ENCODE assay signal across 27 mouse cellular contexts in the genomic region with DNA sequence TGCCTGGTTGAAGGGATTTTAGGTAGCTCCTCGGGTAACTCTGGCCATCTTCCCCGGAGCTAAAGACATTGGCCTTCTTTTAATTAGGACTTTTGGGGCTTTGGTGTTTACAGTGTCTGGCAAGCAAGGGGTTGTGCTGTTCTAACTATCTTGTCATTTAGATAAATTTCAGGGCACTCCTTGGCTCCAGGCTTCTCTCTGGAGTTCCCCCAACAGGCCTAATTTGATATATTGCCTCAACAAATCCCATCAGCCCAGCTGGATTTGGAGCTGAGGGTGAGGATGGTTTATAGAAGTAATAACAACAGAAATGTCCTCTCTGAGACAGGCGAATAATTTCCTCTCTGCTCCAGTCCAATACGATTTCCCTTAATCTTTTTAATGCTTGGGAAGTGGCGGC.
A peak's percentile ranks its signal among the peaks of the same experiment; 100 is the strongest.
DNase-seq lines count a peak whose midpoint lies in the region; ATAC-seq and TF ChIP-seq lines count a peak whose summit lies in the region.
"Had no signal": no experiment of that assay in that cellular context is flagged by ENCODE, and none has a peak within 500 bp of the region (broad histone marks: within the 10 kb centered on the region; RNA-seq: fewer than 3 reads in every experiment).

No protein-coding gene starts in this region.

- no peak for TF ChIP-seq POLR2A in brain, embryonic 14.5 days (IDR thresholded peaks at IDR 0.05; ENCODE audit: borderline replicate concordance, extremely low read depth, insufficient read depth, insufficient read length, poor library complexity, severe bottlenecking)

- ATAC-seq in intestine, embryonic 14.5 days (replicated peaks; ENCODE audit: low FRiP score, low TSS enrichment, low read depth), result no peak
- no peak for ATAC-seq in intestine, postnatal 0 days
- ATAC-seq in midbrain, embryonic 14.5 days (ENCODE audit: low FRiP score, low TSS enrichment), result no peak
- no peak for ATAC-seq in midbrain, embryonic 15.5 days (replicated peaks)
- no peak for ATAC-seq in frontal cortex, adult (ENCODE audit: low TSS enrichment)
- ATAC-seq: CD4-positive, CD25-positive, alpha-beta regulatory T cell, adult 4 months; forebrain, embryonic 15.5 days; intestine, embryonic 16.5 days had no signal

- peaks cover 9% of the 10 kb centered on the region for H3K4me1 ChIP-seq in intestine, embryonic 14.5 days (replicated peaks; ENCODE audit: control insufficient read depth, insufficient read depth, low read length)
- H3K4me1 ChIP-seq in intestine, postnatal 0 days (replicated peaks; ENCODE audit: control insufficient read depth, insufficient read depth, low read length), result no peaks in the 10 kb centered on the region
- no peaks in the 10 kb centered on the region for H3K4me1 ChIP-seq in midbrain, embryonic 14.5 days (ENCODE audit: control insufficient read depth, insufficient read depth, low read length)
- H3K4me1 ChIP-seq in midbrain, embryonic 15.5 days, result no peaks in the 10 kb centered on the region
- H3K4me1 ChIP-seq: embryonic facial prominence, embryonic 13.5 days; forebrain, embryonic 10.5 days; forebrain, embryonic 15.5 days; heart, embryonic 12.5 days; kidney, embryonic 15.5 days; lung, embryonic 15.5 days; midbrain, embryonic 10.5 days had no signal

- no peaks in the 10 kb centered on the region for H3K9me3 ChIP-seq in intestine, embryonic 14.5 days (ENCODE audit: control insufficient read depth, low read length)
- H3K9me3 ChIP-seq in intestine, postnatal 0 days (ENCODE audit: control insufficient read depth), result no peaks in the 10 kb centered on the region
- H3K9me3 ChIP-seq in midbrain, embryonic 14.5 days (ENCODE audit: control insufficient read depth, low read length), result no peaks in the 10 kb centered on the region
- H3K9me3 ChIP-seq in midbrain, embryonic 15.5 days, result no peaks in the 10 kb centered on the region
- H3K9me3 ChIP-seq: embryonic facial prominence, embryonic 13.5 days; forebrain, embryonic 10.5 days; forebrain, embryonic 15.5 days; hindbrain, embryonic 15.5 days; kidney, embryonic 15.5 days; lung, embryonic 15.5 days; midbrain, embryonic 10.5 days had no signal

- H3K4me3 ChIP-seq in intestine, embryonic 14.5 days (ENCODE audit: low read depth, low read length), result no peak overlapping the region
- H3K4me3 ChIP-seq in intestine, postnatal 0 days (ENCODE audit: low read depth, low read length), result no peak overlapping the region
- H3K4me3 ChIP-seq in midbrain, embryonic 14.5 days (replicated peaks; ENCODE audit: low read depth, low read length), result no peak overlapping the region
- no peak overlapping the region for H3K4me3 ChIP-seq in midbrain, embryonic 15.5 days
- H3K4me3 ChIP-seq: embryonic facial prominence, embryonic 13.5 days; forebrain, embryonic 10.5 days; forebrain, embryonic 15.5 days; gastrocnemius, adult 2 months; heart, adult 2 months; heart, embryonic 12.5 days; hindbrain, embryonic 15.5 days; kidney, embryonic 15.5 days; lung, embryonic 15.5 days; midbrain, embryonic 10.5 days had no signal

- DNase-seq in intestine, embryonic 14.5 days (ENCODE audit: low spot score), result no peak
- DNase-seq in midbrain, embryonic 14.5 days, result peak; percentile 12
- peak; percentile 14 for DNase-seq in brain, embryonic 14.5 days (ENCODE audit: low read depth)
- no peak for DNase-seq in cerebellum, adult 9-11 months
- DNase-seq: adrenal gland, adult 8-10 months; cerebellum, adult 8-10 months; cerebellum, postnatal 36 days; embryo, embryonic 11 days; gastrocnemius, adult 2 months; heart, adult 2 months; heart, postnatal 4 days; layer of hippocampus, adult 9-11 months; liver; thymus, postnatal 4 days had no signal

- no peaks in the 10 kb centered on the region for H3K36me3 ChIP-seq in intestine, embryonic 14.5 days (ENCODE audit: control insufficient read depth, insufficient read depth, low read length)
- no peaks in the 10 kb centered on the region for H3K36me3 ChIP-seq in intestine, postnatal 0 days (ENCODE audit: control insufficient read depth, insufficient read depth)
- H3K36me3 ChIP-seq in midbrain, embryonic 14.5 days (ENCODE audit: control insufficient read depth, insufficient read depth, low read length), result no peaks in the 10 kb centered on the region
- no peaks in the 10 kb centered on the region for H3K36me3 ChIP-seq in midbrain, embryonic 15.5 days (replicated peaks)
- H3K36me3 ChIP-seq: embryonic facial prominence, embryonic 13.5 days; forebrain, embryonic 10.5 days; forebrain, embryonic 15.5 days; heart, embryonic 12.5 days; hindbrain, embryonic 15.5 days; kidney, embryonic 15.5 days; lung, embryonic 15.5 days; midbrain, embryonic 10.5 days had no signal

- H3K27ac ChIP-seq in intestine, embryonic 14.5 days (ENCODE audit: low read depth), result peak overlapping the region; percentile 22; the same call in 1 of the 2 replicates
- H3K27ac ChIP-seq in intestine, postnatal 0 days (ENCODE audit: low read depth, low read length), result no peak overlapping the region
- H3K27ac ChIP-seq in midbrain, embryonic 14.5 days (replicated peaks; ENCODE audit: low read depth, low read length), result no peak overlapping the region
- no peak overlapping the region for H3K27ac ChIP-seq in midbrain, embryonic 15.5 days
- H3K27ac ChIP-seq: embryonic facial prominence, embryonic 13.5 days; forebrain, embryonic 10.5 days; forebrain, embryonic 15.5 days; gastrocnemius, adult 2 months; heart, adult 2 months; hindbrain, embryonic 15.5 days; kidney, embryonic 15.5 days; lung, embryonic 15.5 days; midbrain, embryonic 10.5 days had no signal

- H3K9ac ChIP-seq in intestine, embryonic 14.5 days (ENCODE audit: low read length), result no peak overlapping the region
- no peak overlapping the region for H3K9ac ChIP-seq in intestine, postnatal 0 days (ENCODE audit: low read depth, low read length)
- no peak overlapping the region for H3K9ac ChIP-seq in midbrain, embryonic 14.5 days (replicated peaks; ENCODE audit: low read length)
- no peak overlapping the region for H3K9ac ChIP-seq in midbrain, embryonic 15.5 days
- H3K9ac ChIP-seq: embryonic facial prominence, embryonic 13.5 days; forebrain, embryonic 15.5 days; heart, embryonic 12.5 days; hindbrain, embryonic 15.5 days; kidney, embryonic 15.5 days; lung, embryonic 15.5 days had no signal

- TF ChIP-seq CTCF in intestine, postnatal 0 days (IDR thresholded peaks at IDR 0.05; ENCODE audit: low read depth), result no peak
- no peak for TF ChIP-seq CTCF in brain, embryonic 14.5 days (IDR thresholded peaks at IDR 0.05; ENCODE audit: borderline replicate concordance, extremely low read depth, insufficient read depth, insufficient read length)

- 22% methylated on average over 5 of the region's 5 CpGs for WGBS in intestine, embryonic 14.5 days
- 37% methylated on average over 5 of the region's 5 CpGs for WGBS in intestine, postnatal 0 days
- 53% methylated on average over 5 of the region's 5 CpGs for WGBS in midbrain, embryonic 14.5 days
- WGBS in midbrain, embryonic 15.5 days, result 51% methylated on average over 5 of the region's 5 CpGs

- H3K4me2 ChIP-seq in intestine, embryonic 14.5 days (ENCODE audit: low read length), result no peak overlapping the region
- no peak overlapping the region for H3K4me2 ChIP-seq in intestine, postnatal 0 days (replicated peaks; ENCODE audit: low read depth)
- H3K4me2 ChIP-seq in midbrain, embryonic 14.5 days (ENCODE audit: low read length), result no peak overlapping the region
- H3K4me2 ChIP-seq in midbrain, embryonic 15.5 days, result no peak overlapping the region
- H3K4me2 ChIP-seq: embryonic facial prominence, embryonic 13.5 days; forebrain, embryonic 15.5 days; heart, embryonic 12.5 days; hindbrain, embryonic 15.5 days; kidney, embryonic 15.5 days; lung, embryonic 15.5 days had no signal

- H3K27me3 ChIP-seq in intestine, embryonic 14.5 days (replicated peaks; ENCODE audit: control insufficient read depth, insufficient read depth, low read length), result no peaks in the 10 kb centered on the region
- H3K27me3 ChIP-seq in intestine, postnatal 0 days (replicated peaks; ENCODE audit: control insufficient read depth, insufficient read depth, low read length), result no peaks in the 10 kb centered on the region
- H3K27me3 ChIP-seq in midbrain, embryonic 14.5 days (ENCODE audit: control insufficient read depth, insufficient read depth, low read length), result no peaks in the 10 kb centered on the region
- no peaks in the 10 kb centered on the region for H3K27me3 ChIP-seq in midbrain, embryonic 15.5 days (replicated peaks)
- H3K27me3 ChIP-seq: embryonic facial prominence, embryonic 13.5 days; forebrain, embryonic 15.5 days; heart, embryonic 12.5 days; hindbrain, embryonic 15.5 days; kidney, embryonic 15.5 days; lung, embryonic 15.5 days had no signal

Comparison
In these comparisons a context has a peak if more than half of its experiments do, and no peak if none do; other contexts are left out.
1. DNase-seq: peak in midbrain, embryonic 14.5 days (single experiment) and brain, embryonic 14.5 days (single experiment); none in intestine, embryonic 14.5 days (single experiment) and cerebellum, adult 9-11 months (single experiment).